8 mouse cellular contexts compared by ENCODE assay signal in the genomic region with DNA sequence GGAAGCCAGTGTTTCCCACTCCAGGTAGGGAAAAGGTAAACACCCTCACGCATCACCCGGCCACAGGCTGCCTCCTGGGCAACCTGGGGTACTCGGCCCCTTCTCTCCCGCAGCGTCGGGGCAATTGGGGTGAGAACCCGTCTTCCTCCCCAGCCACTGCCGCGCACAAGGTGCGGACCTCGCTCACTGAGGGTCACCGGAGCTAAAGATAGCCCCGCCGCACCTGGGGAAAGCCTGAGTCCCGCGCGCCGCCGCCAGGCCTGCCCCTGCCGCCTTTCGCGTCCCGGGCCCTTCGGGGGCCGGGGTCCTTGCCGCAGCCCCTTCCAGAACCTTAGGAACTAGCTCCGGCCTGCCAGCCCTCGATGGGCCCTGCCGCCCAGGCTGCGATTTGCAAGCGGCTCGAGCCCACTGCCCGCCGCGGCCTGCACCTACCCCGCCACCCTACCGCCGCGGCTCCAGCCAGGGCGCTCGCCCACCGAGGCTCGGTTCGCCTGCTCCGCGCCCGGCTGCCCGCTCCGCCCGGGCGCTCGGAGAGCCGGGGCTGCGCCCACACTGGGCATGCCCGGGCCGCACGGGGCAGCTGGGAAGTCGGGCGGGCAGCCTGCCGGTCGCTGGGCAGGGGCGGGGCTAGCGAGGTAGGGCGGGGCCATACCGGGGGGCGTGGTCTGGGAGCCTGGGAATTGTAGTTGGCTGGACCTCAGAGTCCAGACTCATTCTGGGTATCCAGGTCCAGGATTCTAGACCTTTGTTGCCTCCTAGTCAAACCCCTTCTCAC. TPM values are rescaled to one million over a fixed set of nuclear protein-coding genes. Genes with fewer than 3 reads are reported as not detected.
DNase-seq lines count a peak whose midpoint lies in the region; ATAC-seq and TF ChIP-seq lines count a peak whose summit lies in the region.

TSS of gene Ei24 (minus strand) at position 613 of the 775 bp plus-strand sequence.

- no peaks in the 10 kb centered on the region for H3K9me3 ChIP-seq in hindbrain, embryonic 11.5 days (ENCODE audit: control insufficient read depth, low read length)
- no peaks in the 10 kb centered on the region for H3K9me3 ChIP-seq in lung, postnatal 0 days (ENCODE audit: low read length)

- no peaks in the 10 kb centered on the region for H3K27me3 ChIP-seq in hindbrain, embryonic 11.5 days (ENCODE audit: control insufficient read depth, insufficient read depth, low read length)
- no peaks in the 10 kb centered on the region for H3K27me3 ChIP-seq in lung, postnatal 0 days (replicated peaks; ENCODE audit: insufficient read depth, low read length)

- peak; percentile 99 for ATAC-seq in hindbrain, embryonic 11.5 days (ENCODE audit: low FRiP score)
- ATAC-seq in lung, postnatal 0 days = peak; percentile 100

- no peak for TF ChIP-seq CTCF in lung, postnatal 0 days (IDR thresholded peaks at IDR 0.05)

- DNase-seq in NIH3T3 (ENCODE audit: low read depth) = peak; percentile 92
- DNase-seq in cerebellum, postnatal 10 days = peak; percentile 99
- peak; percentile 77 to 88 for DNase-seq in frontal cortex, postnatal 10 days (ENCODE audit: low spot score in 2 of 2)
- DNase-seq in hindbrain, embryonic 11.5 days (ENCODE audit: low spot score) = peak; percentile 94
- DNase-seq in layer of hippocampus, postnatal 10 days (ENCODE audit: low spot score in 2 of 2) = peak; percentile 91 to 96
- DNase-seq in lung, postnatal 0 days (ENCODE audit: low spot score) = peak; percentile 93
- DNase-seq in ovary, postnatal 10 days (ENCODE audit: low spot score) = peak; percentile 86
- peak; percentile 49 for DNase-seq in thymus, postnatal 0 days (ENCODE audit: low spot score)

- WGBS in hindbrain, embryonic 11.5 days = under 1% methylated on average over 64 of the region's 66 CpGs
- under 1% methylated on average over 49 of the region's 66 CpGs for WGBS in lung, postnatal 0 days

- H3K4me2 ChIP-seq in hindbrain, embryonic 11.5 days (replicated peaks; ENCODE audit: low read depth, low read length) = peak within 1 kb of the TSS; percentile 83
- H3K4me2 ChIP-seq in lung, postnatal 0 days (replicated peaks; ENCODE audit: low read depth, low read length) = peak within 1 kb of the TSS; percentile 80

- H3K4me3 ChIP-seq in hindbrain, embryonic 11.5 days (ENCODE audit: low read depth, low read length) = peak within 1 kb of the TSS; percentile 95
- H3K4me3 ChIP-seq in lung, postnatal 0 days (ENCODE audit: low read depth, low read length) = peak within 1 kb of the TSS; percentile 93

- H3K4me1 ChIP-seq in hindbrain, embryonic 11.5 days (replicated peaks; ENCODE audit: control insufficient read depth, insufficient read depth, low read length) = no peaks in the 10 kb centered on the region
- H3K4me1 ChIP-seq in lung, postnatal 0 days (ENCODE audit: insufficient read depth, low read depth, low read length) = peaks cover 4% of the 10 kb centered on the region; the same call in 1 of the 2 replicates

- H3K27ac ChIP-seq in hindbrain, embryonic 11.5 days (ENCODE audit: low read depth, low read length) = 0 out of 2 replicates have a peak within 1 kb of the TSS, but pooled peaks have one; percentile 2
- H3K27ac ChIP-seq in lung, postnatal 0 days (ENCODE audit: low read length) = peak within 1 kb of the TSS; percentile 88

- H3K9ac ChIP-seq in hindbrain, embryonic 11.5 days (ENCODE audit: low read depth, low read length) = peak within 1 kb of the TSS; percentile 97
- H3K9ac ChIP-seq in lung, postnatal 0 days (replicated peaks; ENCODE audit: low read depth) = peak within 1 kb of the TSS; percentile 92

- TF ChIP-seq EP300 in lung, postnatal 0 days (IDR thresholded peaks at IDR 0.05) = no peak

- H3K36me3 ChIP-seq in hindbrain, embryonic 11.5 days (ENCODE audit: control insufficient read depth, insufficient read depth, low read length) = no peaks in the 10 kb centered on the region
- no peaks in the 10 kb centered on the region; the same call in 1 of the 2 replicates for H3K36me3 ChIP-seq in lung, postnatal 0 days (ENCODE audit: insufficient read depth, low read length)

RNA-seq across cellular contexts. Expression of gene Ei24, which starts in this region (rescaled TPM):
- 61.7 and 68.7 TPM in 2 replicates for polyA plus RNA-seq in hindbrain, embryonic 11.5 days (2014; fragmentation: Nextera tagmentation; extraction: Ambion mirVana)
- total RNA-seq in layer of hippocampus, postnatal 10 days (2021) = 100 to 1,000 TPM; 108 TPM
- polyA plus RNA-seq in lung, postnatal 0 days (2015; fragmentation: Nextera tagmentation; extraction: Ambion mirVana) = 78.8 and 81.5 TPM in 2 replicates
- 40.8 and 41.6 TPM in 2 replicates for polyA plus RNA-seq in thymus, postnatal 0 days (2015; fragmentation: Nextera tagmentation; extraction: Ambion mirVana)

Comparison
In these comparisons a context has a peak if more than half of its experiments do, and no peak if none do; other contexts are left out.
1. Peak in every context shown above with its lines: DNase-seq, ATAC-seq, H3K4me3 ChIP-seq and H3K27ac ChIP-seq.
2. DNase-seq: peak in every context shown above with its lines; median percentile 99 in cerebellum, postnatal 10 days; 94 in hindbrain, embryonic 11.5 days; 94 in layer of hippocampus, postnatal 10 days; 93 in lung, postnatal 0 days; 92 in NIH3T3; 86 in ovary, postnatal 10 days; 82 in frontal cortex, postnatal 10 days; 49 in thymus, postnatal 0 days.